12 mouse cellular contexts compared by ENCODE assay signal in genomic region chr3:108730316-108730715, GRCm38 (mm10). TPM values are rescaled to one million over a fixed set of nuclear protein-coding genes. Genes with fewer than 3 reads are reported as not detected.
DNase-seq lines count a peak whose midpoint lies in the region; ATAC-seq lines count a peak whose summit lies in the region.
"Had no signal": no experiment of that assay in that cellular context is flagged by ENCODE, and none has a peak within 500 bp of the region (broad histone marks: within the 10 kb centered on the region; RNA-seq: fewer than 3 reads in every experiment).

No protein-coding gene starts in this region.

- no peaks in the 10 kb centered on the region for H3K36me3 ChIP-seq in embryonic facial prominence, embryonic 13.5 days
- H3K36me3 ChIP-seq in embryonic facial prominence, embryonic 10.5 days (replicated peaks) = no peaks in the 10 kb centered on the region
- H3K36me3 ChIP-seq in intestine, embryonic 16.5 days (ENCODE audit: control insufficient read depth, insufficient read depth, low read length) = no peaks in the 10 kb centered on the region
- H3K36me3 ChIP-seq: midbrain, embryonic 15.5 days had no signal

- H3K9me3 ChIP-seq in embryonic facial prominence, embryonic 13.5 days = no peaks in the 10 kb centered on the region
- peaks cover 9% of the 10 kb centered on the region; the same call in 1 of the 2 replicates for H3K9me3 ChIP-seq in embryonic facial prominence, embryonic 10.5 days
- no peaks in the 10 kb centered on the region for H3K9me3 ChIP-seq in intestine, embryonic 16.5 days (ENCODE audit: control insufficient read depth, low read length)
- H3K9me3 ChIP-seq: midbrain, embryonic 15.5 days had no signal

- H3K27ac ChIP-seq in embryonic facial prominence, embryonic 13.5 days = no peak overlapping the region
- H3K27ac ChIP-seq in embryonic facial prominence, embryonic 10.5 days (replicated peaks) = no peak overlapping the region
- H3K27ac ChIP-seq in intestine, embryonic 16.5 days (ENCODE audit: low read length) = no peak overlapping the region
- H3K27ac ChIP-seq: midbrain, embryonic 15.5 days had no signal

- DNase-seq in embryonic facial prominence, embryonic 10.5 days (ENCODE audit: low spot score) = no peak
- DNase-seq in A20 (ENCODE audit: low read depth, low spot score) = peak; percentile 33
- DNase-seq in naive thymus-derived CD4-positive, alpha-beta T cell, adult 2 months (ENCODE audit: low read depth) = peak; percentile 49
- no peak for DNase-seq in layer of hippocampus, adult 8-10 months (ENCODE audit: low spot score in 2 of 2)
- DNase-seq in heart, postnatal 10 days = no peak
- no peak for DNase-seq in frontal cortex, postnatal 10 days (ENCODE audit: low spot score in 2 of 2)
- DNase-seq: adrenal gland, adult 2 months; forebrain, postnatal 0 days had no signal

- no peak overlapping the region for H3K4me3 ChIP-seq in embryonic facial prominence, embryonic 13.5 days
- no peak overlapping the region for H3K4me3 ChIP-seq in embryonic facial prominence, embryonic 10.5 days
- H3K4me3 ChIP-seq in intestine, embryonic 16.5 days (ENCODE audit: low read length) = no peak overlapping the region
- H3K4me3 ChIP-seq: midbrain, embryonic 15.5 days had no signal

- ATAC-seq in embryonic facial prominence, embryonic 13.5 days (ENCODE audit: insufficient number of reproducible peaks, insufficient read depth, low FRiP score, low TSS enrichment, low read depth) = no peak
- peak; percentile 91 for ATAC-seq in intestine, embryonic 16.5 days
- ATAC-seq: forebrain, postnatal 0 days; midbrain, embryonic 15.5 days had no signal

- no peak overlapping the region for H3K9ac ChIP-seq in embryonic facial prominence, embryonic 13.5 days
- no peak overlapping the region for H3K9ac ChIP-seq in intestine, embryonic 16.5 days (ENCODE audit: low read depth, low read length)
- H3K9ac ChIP-seq: forebrain, postnatal 0 days; midbrain, embryonic 15.5 days had no signal

- 0 out of 2 replicates have a peak overlapping the region, but pooled peaks have one; percentile 16 for H3K4me2 ChIP-seq in embryonic facial prominence, embryonic 13.5 days
- H3K4me2 ChIP-seq in intestine, embryonic 16.5 days (ENCODE audit: low read depth, low read length) = 0 out of 2 replicates have a peak overlapping the region, but pooled peaks have one; percentile 7
- H3K4me2 ChIP-seq: midbrain, embryonic 15.5 days had no signal

- H3K27me3 ChIP-seq in embryonic facial prominence, embryonic 13.5 days = no peaks in the 10 kb centered on the region
- H3K27me3 ChIP-seq in embryonic facial prominence, embryonic 10.5 days (replicated peaks; ENCODE audit: low read depth, poor library complexity, severe bottlenecking) = no peaks in the 10 kb centered on the region
- no peaks in the 10 kb centered on the region for H3K27me3 ChIP-seq in intestine, embryonic 16.5 days (replicated peaks; ENCODE audit: control insufficient read depth, insufficient read depth, low read length)
- H3K27me3 ChIP-seq: midbrain, embryonic 15.5 days had no signal

- intact Hi-C loops in heart, postnatal 10 days (cut with DNase I) = no loop called here

- WGBS in embryonic facial prominence, embryonic 13.5 days = 26% methylated on average over 12 of the region's 12 CpGs
- 35% methylated on average over 12 of the region's 12 CpGs for WGBS in embryonic facial prominence, embryonic 10.5 days
- 33% methylated on average over 12 of the region's 12 CpGs for WGBS in intestine, embryonic 16.5 days

- peaks cover 5% of the 10 kb centered on the region; the same call in 1 of the 2 replicates for H3K4me1 ChIP-seq in embryonic facial prominence, embryonic 13.5 days
- H3K4me1 ChIP-seq in embryonic facial prominence, embryonic 10.5 days = peaks cover 12% of the 10 kb centered on the region
- H3K4me1 ChIP-seq in intestine, embryonic 16.5 days (ENCODE audit: control insufficient read depth, insufficient read depth, low read length) = no peaks in the 10 kb centered on the region
- H3K4me1 ChIP-seq: midbrain, embryonic 15.5 days had no signal

RNA-seq across cellular contexts. Expression of gene Gpsm2, which starts 8.2 kb away (rescaled TPM):
- polyA plus RNA-seq in embryonic facial prominence, embryonic 13.5 days (2015; fragmentation: Nextera tagmentation; extraction: Ambion mirVana) = 64.9 and 71.8 TPM in 2 replicates
- polyA plus RNA-seq in embryonic facial prominence, embryonic 10.5 days (2016; fragmentation: Nextera tagmentation; extraction: Ambion mirVana) = 76.0 and 80.2 TPM in 2 replicates
- polyA plus RNA-seq in intestine, embryonic 16.5 days (2015; fragmentation: Nextera tagmentation; extraction: Ambion mirVana) = 45.3 and 49.5 TPM in 2 replicates
- 10 to 100 TPM; 13.3 to 19.1 (median 14.5) TPM for total RNA-seq in layer of hippocampus, adult 8-10 months (2022)
- total RNA-seq in heart, postnatal 10 days (2021) = 1 to 10 TPM; 8.0 to 8.8 TPM

RNA-seq across cellular contexts. Expression of gene Aknad1, which starts 9.1 kb away (rescaled TPM):
- 0.28 and 0.29 TPM in 2 replicates for polyA plus RNA-seq in embryonic facial prominence, embryonic 13.5 days (2015; fragmentation: Nextera tagmentation; extraction: Ambion mirVana)
- polyA plus RNA-seq in embryonic facial prominence, embryonic 10.5 days (2016; fragmentation: Nextera tagmentation; extraction: Ambion mirVana) = 0.06 TPM in 1 of 2 replicates, not detected in the other
- polyA plus RNA-seq in intestine, embryonic 16.5 days (2015; fragmentation: Nextera tagmentation; extraction: Ambion mirVana) = 0.21 and 0.50 TPM in 2 replicates
- not detected for total RNA-seq in layer of hippocampus, adult 8-10 months (2022)
- total RNA-seq in heart, postnatal 10 days (2021) = under 1 TPM in 1 of 2 experiments, not detected in 1; 0.12 TPM
- total RNA-seq: adrenal gland, adult 2 months; forebrain, postnatal 0 days; left cerebral cortex, adult 8-10 months had no signal
- polyA plus RNA-seq: adrenal gland, adult 2 months; forebrain, postnatal 0 days; midbrain, embryonic 15.5 days had no signal

Comparison
In these comparisons a context has a peak if more than half of its experiments do, and no peak if none do; other contexts are left out.
1. DNase-seq: peak in A20 (single experiment) and naive thymus-derived CD4-positive, alpha-beta T cell, adult 2 months (single experiment); none in embryonic facial prominence, embryonic 10.5 days (single experiment), layer of hippocampus, adult 8-10 months (0 of 2), heart, postnatal 10 days (0 of 2) and frontal cortex, postnatal 10 days (0 of 2).